Mouse (Mus musculus) gastrocnemius, adult 8-10 months (tissue): ENCODE data around the gene Trak1. TPM values are rescaled to one million over a fixed set of nuclear protein-coding genes. Genes with fewer than 3 reads are reported as not detected.
"Not testable (repeated sequence)": the region's sequence is repeated elsewhere in the genome, so short reads cannot be mapped to it uniquely, and the experiment has no call there.

ENCODE experiments used
- DNase-seq, 2 experiments: peaks; one replicate each; pipeline ENCODE4 v3.0.0; 2022; ENCODE audit warnings: low spot score in 2 of 2
- total RNA-seq, 4 experiments: library from RNA; stranded (reverse); gene quantifications; 2 replicates each; pipeline ENCODE4 v1.2.4; 2022

Trak1 gene
- total RNA-seq, 4 experiments from 2014 or later: 133 to 200 (median 169) TPM

DNA sequence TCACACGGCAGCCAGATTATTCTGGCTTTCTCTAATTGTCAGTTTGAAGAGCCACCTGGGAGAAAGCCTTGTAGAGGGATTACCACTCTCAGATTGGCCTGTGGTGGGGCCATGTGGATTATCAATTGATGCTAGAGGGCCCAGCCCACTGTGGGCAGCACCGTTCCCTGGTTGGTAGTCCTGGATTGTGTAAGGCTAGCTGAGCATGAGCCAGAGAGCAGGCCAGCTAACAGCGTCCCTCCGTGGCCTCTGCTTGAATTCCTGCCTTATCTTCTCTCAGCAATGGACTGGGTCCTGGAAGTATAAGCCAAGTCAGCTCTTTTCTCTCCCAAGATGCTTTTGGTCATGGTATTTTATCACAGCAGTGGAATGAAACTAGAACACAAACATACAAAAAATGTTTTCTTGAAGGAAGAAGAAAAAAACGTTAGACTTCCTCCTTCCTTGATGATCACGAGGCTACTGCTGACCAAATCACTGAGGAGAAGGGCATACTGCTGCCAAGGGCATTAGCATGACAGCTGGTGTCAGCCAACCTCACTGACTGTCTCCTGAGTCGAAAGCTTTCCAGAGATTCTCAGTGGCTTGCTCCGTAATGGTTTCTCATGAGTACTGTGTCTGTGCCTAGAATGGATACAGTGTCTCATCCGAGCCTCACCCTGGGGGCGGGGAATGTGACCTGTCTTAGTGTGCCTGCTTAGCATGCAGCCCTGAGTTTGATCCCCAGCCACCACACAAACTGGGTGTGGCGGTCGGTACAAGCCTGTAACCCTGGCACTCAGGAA lies 19.5 kb downstream of the Trak1 start:
- DNase-seq: peak; percentile 69 to 73

DNA sequence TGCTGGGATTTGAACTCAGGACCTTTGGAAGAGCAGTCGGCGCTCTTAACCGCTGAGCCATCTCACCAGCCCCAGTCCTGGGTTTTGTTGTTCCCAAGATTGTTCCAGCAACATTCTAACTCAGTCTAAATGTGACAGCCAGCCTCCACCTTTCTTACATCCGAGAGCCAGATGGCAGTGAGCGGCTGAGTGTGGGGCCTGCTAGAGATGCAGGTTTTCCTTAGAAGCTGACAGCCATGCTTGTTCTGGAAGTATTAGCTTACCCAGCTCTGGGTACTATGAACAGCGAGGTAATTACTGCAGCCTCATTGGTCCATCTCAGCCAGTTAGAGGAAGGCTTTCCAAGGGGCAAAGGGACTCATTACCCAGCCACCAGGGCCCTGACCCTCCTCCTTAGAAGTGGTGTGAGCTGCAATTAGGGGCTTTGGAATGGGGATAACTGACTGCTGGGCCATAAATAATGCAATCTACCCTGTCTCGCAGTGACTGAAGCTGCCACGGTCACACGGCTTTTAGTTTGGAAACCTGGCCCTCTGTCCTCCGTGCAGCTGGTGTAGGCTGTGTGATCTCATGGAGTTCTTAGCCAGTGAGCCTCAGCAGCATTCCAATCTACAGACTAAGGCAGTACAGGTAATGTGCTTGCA lies 22.1 kb downstream of the Trak1 start:
- DNase-seq: no peak

DNA sequence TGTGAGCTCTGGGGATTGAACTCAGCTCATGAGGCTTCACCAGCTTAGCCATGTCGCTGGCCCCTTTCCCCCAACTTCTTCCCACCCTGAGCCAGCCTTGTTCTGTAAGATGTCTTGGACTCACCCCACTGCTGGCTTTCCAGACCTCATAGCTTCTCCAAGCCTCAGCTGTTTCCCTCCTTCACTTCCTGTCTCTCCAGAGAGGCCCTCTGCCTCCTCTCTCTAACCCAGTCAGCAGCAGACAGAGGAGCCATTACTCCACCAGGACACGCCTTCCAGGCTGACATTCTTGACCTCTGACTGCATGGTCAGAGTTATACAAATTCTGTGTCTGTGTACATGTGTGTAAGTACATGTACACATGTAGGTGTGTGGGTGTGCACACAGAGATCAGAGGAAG lies 23.1 kb downstream of the Trak1 start:
- DNase-seq: no peak

DNA sequence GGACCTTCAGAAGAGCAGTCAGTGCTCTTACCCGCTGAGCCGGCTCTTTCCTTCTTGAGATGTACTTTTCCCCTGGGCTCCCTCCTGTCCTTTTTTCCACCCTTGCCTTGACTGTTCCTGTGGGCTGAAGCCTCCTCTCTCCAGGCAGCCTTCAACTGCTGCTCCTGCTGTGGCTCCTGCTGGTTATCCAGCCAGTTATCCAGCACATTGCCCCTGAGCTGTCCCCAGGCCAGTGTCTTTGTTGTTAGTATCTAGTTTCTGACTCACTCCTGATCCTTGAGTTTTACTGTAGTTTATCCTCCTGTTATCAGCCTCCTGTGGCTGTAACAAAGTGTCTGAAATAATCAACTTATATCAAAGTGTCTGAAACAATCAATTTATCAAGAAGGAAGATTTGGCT lies 23.8 kb downstream of the Trak1 start:
- DNase-seq: no peak

DNA sequence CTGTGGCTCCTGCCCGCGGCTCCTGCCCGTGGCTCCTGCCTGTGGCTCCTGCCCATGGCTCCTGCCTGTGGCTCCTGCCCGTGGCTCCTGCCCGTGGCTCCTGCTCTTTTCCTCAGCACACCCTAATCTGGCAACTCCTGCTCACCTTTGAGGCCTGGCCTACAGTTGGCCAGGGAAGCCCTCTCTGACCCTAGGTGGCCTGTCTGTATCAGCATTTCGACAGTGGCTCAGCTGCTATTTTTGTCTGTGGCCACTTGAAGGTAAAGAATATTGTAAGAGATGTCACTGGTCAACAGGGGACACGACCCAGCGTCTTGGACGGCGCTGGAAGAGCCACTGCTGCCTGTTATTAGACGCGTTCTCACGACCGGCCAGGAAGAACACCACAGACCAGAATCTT lies 24.7 kb downstream of the Trak1 start:
- DNase-seq: peak in 1 of 2 experiments; percentile 50

DNA sequence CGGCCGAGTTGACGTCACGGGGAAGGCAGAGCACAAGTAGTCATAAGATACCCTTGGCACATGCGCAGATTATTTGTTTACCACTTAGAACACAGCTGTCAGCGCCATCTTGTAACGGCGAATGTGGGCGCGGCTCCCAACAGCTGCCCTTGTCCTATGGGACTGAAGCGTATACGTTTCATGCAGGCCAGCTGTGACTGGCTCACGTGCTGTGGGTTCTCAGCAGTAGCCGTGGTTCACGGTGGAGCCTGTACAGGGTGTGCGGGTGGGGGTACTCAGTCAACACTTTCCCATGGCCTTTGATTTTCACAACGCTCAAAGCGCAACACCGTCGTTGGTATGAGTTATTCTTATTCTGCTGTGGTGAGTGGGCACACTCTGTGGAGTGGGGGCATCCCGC lies 31.0 kb downstream of the Trak1 start:
- not testable (repeated sequence) for DNase-seq

DNA sequence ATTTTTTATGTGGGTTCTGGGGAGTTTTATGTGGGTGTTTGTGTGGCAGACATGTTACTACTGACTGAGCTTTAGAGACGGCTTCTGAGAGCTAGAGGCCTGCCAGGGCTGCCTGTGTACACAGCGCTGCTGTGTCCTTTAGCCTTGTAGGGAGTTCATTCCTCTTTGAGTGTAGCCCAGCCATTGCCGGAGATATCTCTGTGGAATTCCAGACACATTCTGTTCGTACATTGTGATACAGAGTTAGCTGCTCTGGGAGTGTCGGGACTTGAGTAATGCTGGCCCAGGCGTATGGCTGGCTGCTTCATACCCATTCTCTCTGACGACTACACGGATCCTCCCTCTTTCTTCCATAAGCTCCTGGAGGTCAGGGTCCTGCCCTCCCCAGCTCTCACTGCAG lies 31.9 kb downstream of the Trak1 start:
- no peak for DNase-seq

DNA sequence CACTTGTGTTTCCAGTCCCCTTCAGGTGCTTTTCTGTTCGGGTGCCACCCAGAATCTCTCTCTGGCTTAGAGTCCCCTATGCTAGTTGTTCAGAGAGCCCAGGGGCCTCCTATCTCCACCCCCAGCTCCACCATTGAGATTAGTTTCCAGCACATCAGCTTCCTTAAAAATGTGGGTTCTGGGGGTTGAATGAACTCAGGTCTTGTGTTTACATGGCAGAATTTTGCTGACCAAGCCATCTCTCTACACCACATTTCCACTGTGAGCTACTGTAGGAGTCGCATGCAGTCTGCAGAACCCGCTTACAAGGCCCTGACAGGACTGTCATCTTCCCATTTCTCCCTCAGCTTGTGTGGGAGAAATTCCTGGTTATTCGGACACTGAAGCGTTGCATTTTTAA lies 32.8 kb downstream of the Trak1 start:
- no peak for DNase-seq

DNA sequence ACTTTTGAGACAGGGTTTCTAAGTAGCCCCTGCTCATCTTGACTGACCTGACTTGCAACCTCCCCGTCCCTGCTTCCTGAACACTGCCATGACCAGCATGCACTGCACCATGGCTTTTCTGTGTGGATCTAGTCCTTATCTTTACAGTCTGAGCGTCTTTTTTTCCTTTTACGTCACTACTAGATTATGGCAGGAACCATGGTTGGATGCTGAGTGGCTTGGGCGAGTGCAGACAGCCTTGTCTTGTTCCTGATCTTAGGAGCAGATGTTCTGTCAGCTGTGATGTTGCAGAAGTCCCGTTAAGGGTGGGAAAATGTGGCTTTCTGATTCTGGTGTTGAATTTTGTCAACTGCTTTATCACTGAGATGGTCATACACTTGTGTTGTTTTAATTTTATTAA lies 34.1 kb downstream of the Trak1 start:
- DNase-seq: no peak

DNA sequence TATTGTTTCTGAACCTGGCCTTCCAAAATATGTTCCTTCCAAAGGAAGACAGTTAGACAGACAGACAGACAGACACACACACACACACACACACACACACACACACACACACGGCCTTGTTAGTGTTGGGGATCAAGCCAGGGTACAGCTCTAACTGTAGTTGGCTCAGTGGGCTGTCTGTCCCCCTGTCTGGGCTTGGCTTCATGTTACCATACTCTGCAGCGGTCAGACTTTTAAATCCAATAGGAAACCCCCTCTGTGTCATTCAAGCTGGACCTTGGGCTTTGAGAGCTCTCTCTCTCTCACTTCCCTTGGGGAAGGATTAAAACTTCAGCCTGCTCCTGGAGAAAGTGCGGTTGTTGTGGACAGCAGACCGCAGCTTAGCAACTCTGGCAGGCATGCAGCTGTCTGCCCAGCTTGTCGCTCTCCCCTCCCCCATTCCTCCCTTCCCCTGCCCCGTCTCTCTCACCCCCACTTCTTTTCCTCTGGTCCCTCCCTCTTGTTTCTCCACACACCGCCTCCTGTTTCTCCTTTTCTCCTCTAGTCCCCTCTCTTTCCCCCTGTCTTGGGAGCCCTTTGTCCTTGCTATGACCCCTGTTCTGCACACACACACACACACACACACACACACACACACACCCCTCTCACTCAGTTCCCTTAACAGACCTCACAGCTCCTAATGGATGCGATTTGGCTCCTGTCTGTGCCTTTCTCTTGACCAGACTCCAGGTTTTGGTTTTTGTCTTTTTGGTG lies 34.8 kb downstream of the Trak1 start:
- DNase-seq: no peak

DNA sequence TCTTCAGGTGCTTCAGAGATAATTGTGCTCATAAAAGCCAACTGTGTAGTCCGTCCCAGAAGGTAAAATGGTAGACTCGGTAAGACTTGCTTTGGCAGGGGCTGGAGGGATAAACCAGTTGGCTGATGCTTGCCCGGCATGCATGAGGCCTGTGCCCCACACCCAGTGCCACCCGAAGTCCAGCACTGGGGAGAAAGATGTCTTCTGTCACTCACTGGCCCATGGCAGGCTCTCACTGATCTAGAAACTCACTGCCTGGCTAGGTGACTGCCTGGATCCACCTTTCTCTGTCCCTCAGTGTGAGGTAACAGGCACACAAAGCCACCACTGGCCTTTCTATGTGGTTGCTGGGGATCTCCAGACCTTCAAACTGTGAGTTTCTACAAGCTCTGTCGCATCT lies 36.3 kb downstream of the Trak1 start:
- no peak for DNase-seq

DNA sequence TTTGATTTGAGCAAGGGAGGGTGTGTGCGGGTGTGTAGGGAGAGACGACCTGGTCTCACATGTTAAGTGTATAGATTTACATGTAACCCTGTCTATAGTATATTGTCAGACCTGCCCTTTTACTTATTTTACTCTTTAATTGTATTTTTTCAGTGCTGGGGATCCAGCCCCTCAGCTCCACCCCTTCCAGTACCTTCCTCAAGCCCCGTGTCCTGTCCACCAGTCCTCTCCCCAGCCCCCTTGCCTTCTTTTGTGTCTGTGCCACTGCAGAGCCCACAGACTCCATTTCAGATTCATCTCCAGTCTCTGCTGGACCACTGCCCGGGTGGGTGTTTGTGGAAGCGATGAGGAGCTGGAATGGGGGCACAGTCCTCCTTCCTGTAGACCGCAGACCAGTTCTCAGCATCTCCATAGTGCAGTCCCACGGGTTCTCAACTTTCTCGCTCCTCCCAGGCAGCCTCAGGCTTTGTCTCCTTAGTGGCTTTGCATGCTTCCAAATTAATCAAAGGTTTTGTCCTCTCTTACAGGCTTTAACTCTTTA lies 37.1 kb downstream of the Trak1 start:
- no peak for DNase-seq

DNA sequence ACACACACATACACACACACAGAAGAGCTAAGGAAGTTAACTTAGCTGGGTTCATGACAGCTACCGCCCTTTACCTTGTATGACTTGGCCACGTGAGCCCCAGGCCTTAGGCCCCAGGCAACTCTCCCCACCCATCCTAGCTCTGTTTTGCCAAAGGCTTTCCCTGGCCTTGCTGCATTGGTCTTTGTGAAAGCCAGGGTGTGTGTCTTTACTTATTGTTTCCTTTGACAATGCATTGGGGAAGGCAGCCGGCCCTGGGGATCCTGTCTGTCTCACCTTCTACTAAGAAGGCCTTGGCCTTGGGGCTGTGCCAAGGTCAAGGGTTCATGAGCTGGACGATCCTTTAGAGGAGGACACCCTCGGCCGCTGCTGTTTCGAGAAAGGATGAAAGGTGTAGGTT lies 38.3 kb downstream of the Trak1 start:
- no peak for DNase-seq

DNA sequence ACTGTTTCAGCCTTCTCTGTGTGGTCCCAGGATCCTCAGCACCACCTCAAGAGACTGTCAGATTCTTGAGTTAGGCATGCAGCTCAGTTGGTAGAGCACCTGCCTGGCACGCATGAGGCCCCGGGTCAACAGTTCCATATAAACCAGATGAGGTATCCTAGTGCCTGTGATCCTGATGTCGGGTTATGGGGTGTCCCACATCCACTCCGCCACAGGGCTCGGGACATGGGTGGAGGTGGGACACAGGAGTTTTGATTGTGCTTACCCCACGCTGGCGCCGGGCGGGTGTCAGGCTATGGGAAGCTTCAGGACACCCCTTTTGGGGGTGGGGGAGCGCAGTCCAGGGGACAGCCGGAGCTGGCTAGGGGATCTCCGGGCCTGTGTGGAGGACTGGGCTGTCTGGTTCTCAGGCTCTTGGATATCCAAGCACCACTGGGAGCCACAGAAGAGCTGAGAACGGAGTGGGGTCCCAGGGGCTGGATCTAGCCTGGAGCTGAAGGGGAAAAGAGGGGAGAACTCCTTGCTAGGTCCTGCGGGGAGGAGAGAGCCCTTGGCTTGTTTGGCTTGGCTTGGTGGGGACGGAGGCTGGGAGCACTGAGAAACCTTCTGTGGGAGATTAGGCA lies 39.1 kb downstream of the Trak1 start:
- no peak for DNase-seq

DNA sequence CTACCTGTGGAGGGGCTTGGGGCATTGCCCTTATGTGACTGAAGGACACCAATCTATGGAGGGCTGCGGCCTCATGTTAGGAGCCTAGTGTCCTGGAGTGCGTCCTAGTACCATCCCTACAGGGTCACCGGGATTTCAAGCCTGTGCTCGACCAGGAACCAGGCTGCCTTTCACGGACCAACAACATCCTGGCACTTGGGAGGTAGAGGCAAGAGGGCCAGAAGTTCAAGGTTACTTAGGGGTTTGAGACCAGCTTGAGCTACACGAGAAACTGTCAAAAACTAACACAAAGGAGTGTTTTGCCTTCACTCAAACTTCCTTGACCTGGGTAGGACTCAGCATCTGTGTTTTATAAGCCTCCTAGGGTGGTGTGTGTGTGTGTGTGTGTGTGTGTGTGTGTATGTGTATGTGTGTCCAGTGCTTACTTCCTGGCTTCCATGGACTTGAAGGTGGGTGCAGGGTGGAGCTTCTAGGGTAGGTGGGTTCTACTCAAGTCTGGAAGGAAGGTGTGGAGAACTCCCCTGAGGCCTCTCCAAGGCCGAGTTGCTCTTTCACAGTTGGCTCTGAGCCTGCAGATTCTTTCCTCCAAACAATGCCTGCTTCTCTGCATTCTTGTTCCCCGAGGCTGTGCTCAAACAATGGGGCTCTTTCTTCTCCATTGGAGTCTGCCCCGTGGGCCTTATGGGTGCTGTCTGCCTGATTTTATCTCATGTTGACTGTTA lies 40.1 kb downstream of the Trak1 start:
- DNase-seq: no peak

DNA sequence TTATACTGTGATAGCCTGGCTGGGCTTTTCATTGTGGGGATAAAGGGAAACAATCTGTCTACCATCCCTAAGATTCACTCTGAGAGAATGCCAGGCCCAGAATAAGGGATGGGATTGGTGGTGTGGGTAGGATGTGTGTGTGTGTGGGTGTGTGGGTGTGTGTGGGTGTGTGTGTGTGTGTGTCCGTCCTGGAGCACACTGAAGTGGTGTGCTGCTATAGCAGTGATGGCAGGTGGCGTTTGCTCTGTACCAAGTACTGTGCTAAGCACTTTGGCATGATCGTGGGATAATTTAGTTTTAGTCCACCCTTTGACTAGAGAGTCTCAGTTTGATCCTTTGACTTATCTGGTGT lies 40.6 kb downstream of the Trak1 start:
- no peak for DNase-seq

DNA sequence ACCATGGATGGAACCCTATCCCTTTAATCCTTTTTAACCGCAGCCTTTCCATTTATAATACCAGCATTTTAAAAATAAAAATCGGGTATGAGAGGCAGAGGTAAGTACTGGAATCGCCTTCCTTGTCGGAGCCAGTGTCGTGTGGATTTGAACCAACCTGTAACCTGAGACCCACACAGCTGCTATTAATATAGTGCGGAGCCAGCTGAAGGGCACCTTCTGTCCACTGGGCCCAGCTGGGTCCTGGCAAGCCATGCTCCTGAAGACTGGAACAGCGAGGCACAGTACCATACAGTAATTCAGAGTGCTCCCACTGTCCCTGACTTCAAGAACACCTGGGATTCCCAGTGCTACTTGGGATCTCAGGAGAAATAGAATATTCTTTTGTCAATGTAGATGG lies 44.5 kb downstream of the Trak1 start:
- DNase-seq: peak; percentile 53 to 69

DNA sequence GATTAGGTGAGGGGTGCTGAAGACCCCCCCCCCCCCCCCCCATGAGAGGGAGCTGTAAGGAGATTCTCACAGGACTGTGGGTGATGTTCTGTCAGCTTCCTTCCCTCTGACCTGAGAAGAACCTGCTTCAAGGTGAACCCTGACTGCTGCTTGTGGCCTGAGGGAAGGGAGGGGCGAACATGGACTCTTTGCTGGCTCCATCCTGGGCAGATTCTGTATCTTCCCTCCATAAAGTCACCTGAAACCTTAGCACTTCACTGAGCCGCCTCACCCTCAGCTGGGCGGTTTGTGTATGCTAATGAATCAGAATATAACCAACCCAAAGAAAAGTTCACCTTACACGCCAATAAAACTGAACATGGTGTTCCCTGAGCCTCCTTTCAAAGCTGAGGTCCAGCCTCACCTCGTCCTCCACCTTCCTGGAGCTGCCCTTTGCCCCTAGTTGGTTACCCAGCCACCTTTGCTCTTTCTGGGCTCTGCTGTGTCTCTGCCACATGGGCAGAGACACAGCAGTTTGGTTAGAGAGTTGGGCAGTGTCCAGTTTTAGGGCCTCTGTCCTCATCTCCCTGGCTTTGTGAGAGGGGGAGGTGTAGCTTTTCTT lies 45.3 kb downstream of the Trak1 start:
- DNase-seq: no peak

DNA sequence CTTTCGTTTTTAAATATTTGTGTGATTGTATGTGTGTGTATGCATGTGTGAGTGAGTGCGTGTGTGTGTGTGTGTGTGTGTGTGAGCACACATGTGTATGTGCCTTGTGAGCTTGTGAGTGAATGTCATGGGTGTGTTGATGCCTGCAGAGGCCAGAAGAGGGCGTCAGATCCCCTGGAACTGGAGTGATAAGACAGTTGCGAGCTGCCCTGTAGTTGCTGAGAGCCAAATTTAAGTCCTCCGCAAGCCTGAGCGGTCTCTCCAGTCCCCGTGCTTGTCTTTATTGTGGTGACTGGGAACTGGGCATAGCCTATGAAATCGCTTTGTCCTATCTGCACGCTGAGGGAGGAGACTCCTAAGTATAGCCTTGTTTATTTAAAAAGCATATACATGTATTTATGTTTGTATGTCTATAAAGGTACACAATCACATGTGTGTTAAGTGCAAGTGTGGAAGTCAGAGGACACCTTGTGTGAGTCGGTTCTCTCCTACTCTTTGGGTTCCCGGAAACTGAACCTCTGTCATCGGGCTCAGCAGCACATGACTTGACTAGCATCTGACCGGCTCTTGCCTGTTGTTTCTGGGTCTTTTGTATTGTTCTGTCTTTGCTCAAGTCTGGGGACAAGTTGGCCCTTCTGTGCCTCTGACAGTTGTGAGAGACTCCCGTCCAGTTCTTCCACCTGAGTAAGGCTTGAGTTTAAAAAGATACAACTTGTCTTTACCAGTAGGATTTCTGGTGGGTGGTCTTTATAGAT lies 46.0 kb downstream of the Trak1 start:
- DNase-seq: no peak

DNA sequence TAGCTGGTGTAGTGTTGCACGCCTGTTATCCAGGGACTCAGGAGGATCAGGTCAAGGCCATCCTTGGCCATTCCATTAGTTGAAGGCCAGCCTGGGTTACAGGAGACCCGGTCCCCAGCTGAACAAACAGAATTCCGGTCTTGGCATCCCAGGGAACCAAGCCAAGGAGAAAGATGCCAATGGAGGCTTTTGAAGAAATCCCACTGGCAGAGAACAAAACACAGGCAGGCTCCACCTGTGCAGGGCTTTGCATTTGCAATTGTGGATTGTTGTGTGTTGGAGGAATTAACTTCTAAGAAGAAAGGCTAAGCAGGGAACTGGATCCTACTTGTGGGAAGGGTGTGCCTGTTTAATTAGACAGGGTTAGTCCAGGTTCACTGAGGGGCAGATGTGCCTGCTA lies 47.0 kb downstream of the Trak1 start:
- no peak for DNase-seq
